Mouse (Mus musculus) adrenal gland, adult 10 weeks (tissue): ENCODE data around the gene Rab3gap2. TPM values are rescaled to one million over a fixed set of nuclear protein-coding genes. Genes with fewer than 3 reads are reported as not detected.

ENCODE experiments used
- polyA plus RNA-seq: library from polyadenylated mRNA; stranded (reverse); fragments of 350-450 nt; fragmentation: Illumina TruSeq; extraction: RNeasy Lipid Tissue Mini Kit (QIAGEN cat#74804); gene quantifications from one replicate; pipeline ENCODE4 v1.2.3, GENCODE M21; 2014; ENCODE audit warnings: low read depth, low replicate concordance

Gene Rab3gap2
- polyA plus RNA-seq = 29.5 TPM

GRCm38 (mm10) chr1:185203909-185204661, at the start of gene Rab3gap2:
Gene Rab3gap2, plus strand, starts transcription at chr1:185204117.

GRCm38 (mm10) chr1:185328721-185329610, 125.0 kb downstream of the Rab3gap2 start, which contains the start of gene Iars2:
Gene Iars2, minus strand, starts transcription at chr1:185329396.

GRCm38 (mm10) chr1:185331983-185332430, 128.1 kb downstream of the Rab3gap2 start, which contains the start of gene Bpnt1:
Gene Bpnt1, plus strand, starts transcription at chr1:185332149.

Other genes starting within 250 kb of the Rab3gap2 start
- gene Mark1, start 204.5 kb upstream of the Rab3gap2 start, polyA plus RNA-seq = 28.6 TPM
- gene Iars2, start 125.3 kb downstream of the Rab3gap2 start, polyA plus RNA-seq = 75.5 TPM
- 145 TPM for gene Bpnt1, start 128.0 kb downstream of the Rab3gap2 start, polyA plus RNA-seq
- 112 TPM for gene Eprs, start 158.9 kb downstream of the Rab3gap2 start, polyA plus RNA-seq